Mouse (Mus musculus): ENCODE results near the gene Dnm3. TPM values are rescaled to one million over a fixed set of nuclear protein-coding genes. Genes with fewer than 3 reads are reported as not detected.

Dnm3 gene
- total RNA-seq, 2 experiments from 2014 or later, result not detected

DNA sequence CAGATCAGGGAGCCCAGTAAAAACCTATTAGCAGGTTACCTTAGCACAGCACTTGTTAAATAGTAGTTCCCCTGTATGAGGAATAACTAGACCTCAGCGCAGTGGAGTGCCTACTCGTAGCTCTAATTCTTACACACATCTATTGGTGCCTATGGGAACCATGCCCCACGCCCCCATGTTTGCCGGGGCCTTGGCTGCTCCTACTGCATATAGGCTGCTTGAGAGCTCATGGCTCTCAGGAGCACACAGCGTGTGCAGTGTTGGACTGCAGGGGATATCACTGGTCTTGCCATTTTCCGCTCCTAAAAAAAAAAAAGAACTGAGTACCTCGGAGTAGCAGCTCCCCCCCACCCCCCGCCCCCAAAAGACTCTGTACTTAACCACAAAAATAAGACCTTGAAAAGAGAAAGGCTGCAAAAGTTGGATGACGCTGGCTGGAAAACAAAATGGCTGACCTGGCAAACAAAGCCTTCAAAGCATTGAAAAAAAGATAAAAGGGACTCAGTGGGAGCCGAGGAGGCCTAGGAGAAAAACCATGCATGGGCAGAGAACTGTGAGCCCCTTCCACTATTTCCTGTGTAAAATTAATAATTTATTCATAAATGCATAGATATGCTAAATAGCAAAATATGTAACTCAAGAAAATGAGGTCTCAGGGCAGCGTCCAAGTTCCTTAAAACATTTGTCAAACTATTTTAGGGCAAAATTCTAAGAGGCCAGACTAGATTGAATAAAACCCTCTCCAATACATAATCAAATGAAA, 342.2 kb downstream of the Dnm3 start:
- no peak for ATAC-seq (replicated peaks; ENCODE audit: poor library complexity, severe bottlenecking)

DNA sequence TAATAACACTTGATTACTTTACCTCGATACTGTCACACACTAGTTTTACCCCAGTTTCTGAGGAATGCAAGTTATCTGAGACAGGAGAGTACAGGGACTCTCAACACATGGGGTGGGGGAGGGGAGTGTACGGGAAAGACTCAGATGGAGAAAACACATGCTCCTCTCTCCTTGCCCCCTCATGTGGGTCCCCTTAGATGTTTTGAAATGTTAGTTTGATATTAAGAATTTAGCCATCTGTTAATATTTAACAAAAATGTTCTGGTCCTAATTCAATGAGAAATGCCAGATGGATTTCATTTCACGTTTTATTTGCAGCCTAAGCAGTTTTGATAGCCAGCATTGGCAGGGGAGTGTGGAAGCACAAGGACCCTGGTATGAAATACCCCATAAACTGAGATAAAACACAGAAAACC, 343.2 kb downstream of the Dnm3 start:
- ATAC-seq (replicated peaks; ENCODE audit: poor library complexity, severe bottlenecking), result no peak

DNA sequence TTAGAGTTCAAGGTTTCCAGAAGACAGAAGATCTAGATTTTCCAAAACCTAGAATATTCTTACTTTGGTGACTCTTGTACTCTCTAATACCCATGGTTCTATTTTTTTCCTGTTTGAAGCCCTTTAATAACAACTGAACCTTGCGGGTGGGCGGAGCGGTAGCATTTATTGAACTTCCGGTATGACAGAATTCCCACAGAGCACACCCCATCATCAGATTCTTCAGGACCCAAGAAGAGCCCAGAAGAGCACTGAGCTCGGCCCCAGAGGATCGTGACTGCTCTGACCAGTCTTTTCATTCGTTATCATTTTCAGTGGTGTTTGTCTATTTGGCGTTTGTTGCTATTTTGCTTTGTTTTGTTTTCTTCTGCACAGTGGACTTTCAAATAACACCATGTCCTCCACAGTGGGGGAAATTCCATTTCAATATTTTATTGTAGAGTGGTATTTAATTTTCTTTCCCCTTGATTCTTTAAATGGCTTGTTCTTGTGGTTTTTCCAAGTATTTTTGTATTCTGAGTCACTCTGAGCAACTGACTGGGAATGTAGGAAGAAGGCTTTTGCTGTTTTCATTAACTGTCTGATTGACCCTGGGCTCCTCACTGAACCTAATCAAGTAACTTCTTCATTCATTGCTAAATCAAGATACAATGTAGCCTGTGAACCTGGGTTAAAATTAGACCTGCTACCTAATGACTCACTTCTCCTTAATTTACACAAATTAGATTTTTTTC, 344.8 kb downstream of the Dnm3 start:
- no peak for ATAC-seq (replicated peaks; ENCODE audit: poor library complexity, severe bottlenecking)

DNA sequence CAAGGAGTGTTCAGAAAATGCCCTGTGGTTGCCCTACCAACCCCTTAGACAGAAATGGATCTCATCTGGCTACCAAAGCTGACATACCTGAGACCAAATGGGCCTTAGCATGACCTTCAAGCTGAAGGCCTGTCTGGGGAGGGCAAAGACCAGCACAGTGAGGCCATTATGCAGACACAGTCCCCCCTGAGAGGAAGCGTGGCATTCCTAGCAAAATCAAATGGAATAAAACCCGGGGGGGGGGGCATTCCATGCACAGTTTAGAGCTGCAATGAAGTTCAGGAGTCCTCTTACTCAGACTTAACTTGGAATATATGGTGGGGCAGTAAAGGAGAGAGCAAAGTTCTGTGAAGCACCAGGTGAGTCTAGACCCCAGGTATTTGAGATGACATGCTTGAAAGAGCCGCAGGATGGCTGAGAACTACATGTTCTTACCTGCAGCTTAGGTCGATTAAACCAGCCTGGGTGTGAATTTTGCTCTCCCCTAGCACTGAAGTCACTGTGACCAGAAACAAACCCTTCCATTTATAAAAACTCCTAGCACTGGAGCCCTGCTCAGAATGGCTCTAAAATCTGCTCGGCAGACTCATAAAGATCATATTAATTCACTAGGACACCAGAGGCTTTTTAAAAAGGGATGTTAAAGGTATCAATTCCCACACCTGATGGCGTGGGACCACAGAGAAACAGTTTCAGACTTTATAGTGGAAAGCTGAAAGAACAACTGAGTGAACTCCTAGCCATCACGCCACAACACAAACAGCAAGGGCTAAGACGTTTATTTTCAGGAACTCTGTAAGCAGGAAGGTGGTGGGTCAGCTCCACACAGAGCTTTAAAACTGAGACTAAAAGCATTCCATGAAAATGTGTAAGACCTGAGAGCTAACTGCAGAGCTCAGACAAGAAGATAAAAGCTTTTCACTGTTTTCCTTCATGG, 350.7 kb downstream of the Dnm3 start:
- no peak for ATAC-seq (replicated peaks; ENCODE audit: poor library complexity, severe bottlenecking)

DNA sequence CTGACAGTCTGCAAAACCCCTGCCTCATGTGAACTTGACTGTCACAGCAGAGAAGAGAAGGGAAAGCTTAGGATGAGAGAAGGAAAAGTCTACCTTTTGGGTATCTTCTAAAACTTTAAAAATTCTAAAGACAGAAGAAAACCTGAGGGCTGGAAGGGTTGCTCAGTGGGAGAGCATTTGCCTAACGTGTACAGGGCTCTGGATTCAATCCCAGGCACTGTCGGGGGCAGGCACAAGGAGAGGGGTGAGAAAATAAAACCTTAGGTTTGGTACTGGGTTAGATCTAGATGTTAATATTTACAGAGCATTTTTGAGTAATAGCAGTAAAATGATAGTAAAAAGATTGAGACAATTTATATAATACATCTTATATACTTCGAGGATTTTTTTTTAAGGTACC, 353.4 kb downstream of the Dnm3 start:
- ATAC-seq (replicated peaks; ENCODE audit: poor library complexity, severe bottlenecking), result no peak

DNA sequence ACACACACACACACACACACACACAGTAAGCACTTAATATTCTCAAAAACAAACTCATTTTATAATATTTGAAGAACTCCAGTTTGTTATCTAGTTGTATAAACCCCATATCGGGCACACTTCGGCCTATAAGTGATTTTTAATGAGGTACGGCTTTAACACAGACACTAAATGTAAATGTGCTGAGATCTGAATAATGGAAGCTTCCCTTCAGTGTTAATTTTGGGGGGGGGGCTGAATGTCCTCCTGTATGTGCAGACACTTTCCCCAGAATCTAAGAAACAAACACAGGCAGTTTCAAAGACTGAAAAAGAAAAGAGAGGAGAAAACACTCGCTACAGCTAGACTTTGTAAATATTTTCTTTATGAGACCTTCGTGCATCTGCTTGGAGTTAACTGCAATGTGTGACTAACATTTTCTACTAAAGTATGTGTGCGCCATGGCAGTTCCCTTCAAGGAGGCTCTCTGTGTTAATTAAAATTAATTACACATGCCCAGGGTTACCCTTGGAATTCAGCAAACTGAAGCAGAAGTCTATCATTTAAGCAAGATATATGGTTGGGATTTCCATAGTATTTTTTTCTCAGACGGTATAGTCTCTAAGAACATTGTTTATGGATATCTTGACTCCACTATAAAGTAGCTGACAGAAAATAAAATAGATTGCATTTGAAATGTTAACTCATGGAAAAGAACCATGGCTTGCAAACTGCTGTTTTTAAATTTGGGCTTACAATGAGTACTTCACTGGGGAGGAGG, 356.2 kb downstream of the Dnm3 start:
- no peak for ATAC-seq (replicated peaks; ENCODE audit: poor library complexity, severe bottlenecking)

DNA sequence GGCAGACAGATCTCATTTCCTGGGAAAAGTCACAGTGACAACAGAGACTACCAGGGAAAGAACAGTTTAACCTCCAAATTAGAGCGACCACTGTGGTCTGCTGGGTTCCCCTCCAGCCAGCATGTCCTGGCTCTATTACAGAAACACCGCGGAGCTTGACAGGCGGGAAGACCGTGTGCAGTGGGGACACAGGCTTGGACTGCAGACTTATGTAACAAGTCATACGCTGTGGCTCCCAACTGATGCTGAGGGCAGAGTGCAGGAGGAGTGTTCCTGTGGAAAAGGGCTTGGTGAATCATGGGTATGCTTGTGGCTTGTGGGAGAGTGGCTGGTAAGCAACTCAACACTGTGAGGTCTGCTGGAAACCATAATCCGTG, 368.4 kb downstream of the Dnm3 start:
- no peak for ATAC-seq (replicated peaks; ENCODE audit: poor library complexity, severe bottlenecking)

DNA sequence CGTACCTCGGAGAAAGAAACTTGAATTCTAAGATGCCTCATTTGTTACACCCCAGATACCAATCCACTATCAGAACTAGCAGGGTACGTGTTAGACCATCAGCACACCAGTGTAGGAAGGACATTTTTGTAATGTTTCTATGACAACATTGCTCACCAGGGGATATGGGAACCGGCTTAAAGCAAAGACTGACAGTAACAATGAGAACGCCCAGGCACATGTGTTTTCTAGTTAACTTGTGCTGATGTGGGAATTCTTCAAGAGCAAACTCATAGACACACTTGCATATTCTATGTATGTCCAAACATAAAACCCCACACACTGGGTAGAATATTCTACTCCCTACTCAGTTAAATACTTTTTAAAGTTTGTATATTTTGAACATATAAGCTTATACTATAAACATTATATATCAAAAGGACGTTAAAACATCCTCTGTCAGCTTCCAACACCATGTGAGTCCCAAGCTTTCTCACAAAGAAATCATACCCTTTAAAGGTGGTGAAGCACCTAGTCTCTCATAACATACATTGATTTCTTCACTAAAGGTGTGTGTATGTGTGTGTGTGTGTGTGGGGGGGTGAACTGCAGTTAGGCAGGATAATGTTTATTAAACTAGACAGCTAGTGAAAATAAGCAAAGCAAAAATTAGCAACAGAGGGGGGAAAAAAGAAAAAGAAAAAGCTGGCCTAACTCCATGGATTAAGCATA, 369.0 kb downstream of the Dnm3 start:
- ATAC-seq (replicated peaks; ENCODE audit: poor library complexity, severe bottlenecking), result no peak

DNA sequence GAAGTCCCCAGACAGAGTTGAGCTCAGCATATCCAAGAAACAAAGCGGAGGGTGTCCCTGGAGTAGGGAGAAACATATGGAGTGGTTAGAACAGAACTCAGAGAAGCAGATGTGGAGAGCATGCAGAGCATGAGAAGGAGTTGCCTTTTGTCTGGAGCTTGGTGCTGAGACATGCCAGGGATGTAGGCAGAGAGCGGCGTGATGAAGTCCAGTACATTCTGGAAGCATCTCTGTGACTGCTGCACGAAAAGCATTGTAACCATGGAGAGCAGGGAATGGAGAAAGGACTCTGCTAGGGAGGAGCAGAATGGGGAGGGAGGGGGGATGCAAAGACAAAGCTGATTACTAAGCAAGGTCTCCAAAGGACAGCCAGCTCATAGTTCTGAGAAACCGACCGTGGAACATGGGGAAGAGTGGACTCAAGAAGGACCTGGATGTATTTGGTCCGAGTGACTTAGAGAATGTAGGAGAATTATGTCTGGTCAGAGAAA, 369.6 kb downstream of the Dnm3 start:
- no peak for ATAC-seq (replicated peaks; ENCODE audit: poor library complexity, severe bottlenecking)

DNA sequence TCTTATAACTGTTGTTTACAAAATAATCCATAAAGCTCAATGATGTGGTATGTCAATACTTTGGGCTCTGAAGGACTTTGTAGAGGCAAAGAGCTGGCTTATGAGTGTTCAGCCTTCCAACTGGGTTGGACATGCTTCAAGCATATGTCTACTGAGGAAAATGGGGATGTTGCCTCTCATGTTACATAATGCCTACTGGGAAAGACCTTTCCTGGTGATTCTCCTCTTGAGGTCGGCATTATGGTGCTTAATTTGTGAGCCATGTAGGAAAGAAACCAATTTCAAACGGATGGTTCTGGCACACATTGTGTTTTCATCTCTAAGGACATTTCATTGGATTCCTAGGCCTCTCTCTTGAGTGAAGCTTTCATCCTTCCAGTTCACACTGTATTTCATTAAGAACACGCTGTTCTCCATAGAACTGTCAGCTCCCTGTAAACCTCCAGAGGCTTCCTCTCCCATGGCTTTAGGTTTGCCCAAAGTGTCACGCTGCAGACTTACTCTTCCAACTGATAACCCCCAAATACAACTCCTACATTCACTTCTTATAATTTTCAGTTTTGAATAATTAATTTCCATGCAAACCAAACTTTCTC, 370.7 kb downstream of the Dnm3 start:
- no peak for ATAC-seq (replicated peaks; ENCODE audit: poor library complexity, severe bottlenecking)

DNA sequence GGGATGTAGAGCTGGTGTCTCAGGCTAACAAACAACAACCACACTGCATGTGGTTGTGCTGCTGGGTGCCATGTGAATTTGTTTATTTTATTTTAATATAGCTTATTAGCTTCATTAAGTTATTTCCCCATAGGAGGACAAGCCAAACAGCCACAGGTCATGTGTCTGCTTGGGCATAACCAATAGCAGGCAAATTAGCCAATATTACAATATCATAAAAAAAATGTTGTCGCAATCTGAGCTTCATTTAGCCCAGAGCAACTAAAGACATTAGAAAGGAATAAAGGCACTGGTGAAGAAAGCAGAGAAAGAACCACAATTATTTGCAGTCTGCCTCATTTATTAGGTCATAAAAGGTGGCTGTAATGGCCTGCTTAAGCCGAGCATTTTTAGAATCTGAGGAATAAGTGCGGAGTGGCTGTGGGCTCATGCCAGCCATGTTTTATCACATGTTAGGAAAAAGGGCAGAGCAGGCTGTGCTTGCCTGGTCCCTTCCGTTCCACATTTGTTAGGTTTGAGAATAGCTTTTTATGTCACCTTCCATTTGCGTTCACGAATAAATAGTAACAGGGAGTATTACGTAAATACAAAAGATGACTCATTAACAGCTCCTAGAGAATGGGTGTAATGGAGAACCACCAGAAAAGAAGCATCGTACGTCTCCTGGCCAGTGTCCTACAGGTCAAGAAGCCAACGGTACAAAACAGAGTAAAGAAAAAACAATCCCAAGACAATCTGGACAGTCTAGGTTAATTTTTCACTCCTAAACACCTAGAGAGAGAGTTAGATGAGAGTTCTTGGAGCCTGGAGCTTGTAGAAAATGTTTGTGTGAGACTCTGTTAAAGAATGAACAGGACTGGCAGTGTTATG, 376.6 kb downstream of the Dnm3 start:
- no peak for ATAC-seq (replicated peaks; ENCODE audit: poor library complexity, severe bottlenecking)

DNA sequence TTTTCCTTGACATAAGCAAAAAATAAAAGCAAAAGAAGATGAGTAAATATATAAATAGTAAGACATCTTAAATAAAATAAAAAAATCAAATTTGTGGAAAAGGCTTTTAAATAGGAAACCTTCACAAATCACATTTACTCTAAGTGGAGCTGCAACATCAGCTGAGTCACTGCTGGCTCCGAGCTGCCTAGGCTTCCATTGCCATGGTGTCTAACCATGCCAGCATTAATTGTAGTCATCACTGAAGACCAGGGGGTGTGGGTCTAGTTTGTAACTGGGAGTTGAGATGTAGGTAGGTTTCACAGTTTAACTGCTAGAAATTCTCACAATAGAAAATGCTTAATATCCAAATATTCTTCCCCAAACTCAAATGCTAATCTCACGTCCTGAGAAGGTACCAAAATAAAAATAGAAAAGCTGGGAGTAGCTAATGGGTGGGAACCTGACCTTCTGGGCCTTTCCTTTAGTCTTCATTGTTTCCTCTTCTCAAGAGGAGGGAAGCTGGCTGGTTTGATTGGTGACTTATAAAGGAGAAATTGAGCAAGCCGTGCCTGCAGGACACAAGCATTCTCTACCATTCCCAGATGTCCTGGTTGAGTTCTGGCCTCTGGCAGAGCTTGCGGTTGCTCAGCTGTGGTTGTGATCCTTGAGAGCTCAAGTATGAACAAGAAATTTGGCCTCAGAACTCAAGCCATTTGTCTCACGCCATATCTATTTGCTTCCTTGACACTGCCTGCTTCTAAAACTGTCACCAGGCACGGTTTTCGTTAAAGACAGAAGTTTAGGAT, 377.6 kb downstream of the Dnm3 start:
- ATAC-seq (replicated peaks; ENCODE audit: poor library complexity, severe bottlenecking), result no peak

DNA sequence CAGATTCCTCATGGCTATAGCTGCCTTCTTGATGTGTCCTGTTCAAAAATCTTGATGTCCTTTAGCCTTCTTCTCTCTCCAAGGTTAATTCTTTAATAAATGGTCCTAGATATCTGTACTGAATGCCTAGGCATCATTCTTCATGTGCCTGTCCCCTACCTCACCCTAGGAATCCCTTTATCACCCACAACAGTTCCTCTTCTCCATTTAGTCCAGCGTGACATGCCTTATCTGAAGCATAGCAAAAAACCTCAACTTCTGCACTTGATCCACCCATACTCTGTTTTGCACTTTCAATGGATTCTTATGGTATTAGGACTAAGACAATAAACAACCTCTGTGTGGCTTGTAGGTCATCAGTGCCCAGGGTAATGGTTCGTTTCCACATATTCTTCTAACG, 378.6 kb downstream of the Dnm3 start:
- ATAC-seq (replicated peaks; ENCODE audit: poor library complexity, severe bottlenecking), result no peak

DNA sequence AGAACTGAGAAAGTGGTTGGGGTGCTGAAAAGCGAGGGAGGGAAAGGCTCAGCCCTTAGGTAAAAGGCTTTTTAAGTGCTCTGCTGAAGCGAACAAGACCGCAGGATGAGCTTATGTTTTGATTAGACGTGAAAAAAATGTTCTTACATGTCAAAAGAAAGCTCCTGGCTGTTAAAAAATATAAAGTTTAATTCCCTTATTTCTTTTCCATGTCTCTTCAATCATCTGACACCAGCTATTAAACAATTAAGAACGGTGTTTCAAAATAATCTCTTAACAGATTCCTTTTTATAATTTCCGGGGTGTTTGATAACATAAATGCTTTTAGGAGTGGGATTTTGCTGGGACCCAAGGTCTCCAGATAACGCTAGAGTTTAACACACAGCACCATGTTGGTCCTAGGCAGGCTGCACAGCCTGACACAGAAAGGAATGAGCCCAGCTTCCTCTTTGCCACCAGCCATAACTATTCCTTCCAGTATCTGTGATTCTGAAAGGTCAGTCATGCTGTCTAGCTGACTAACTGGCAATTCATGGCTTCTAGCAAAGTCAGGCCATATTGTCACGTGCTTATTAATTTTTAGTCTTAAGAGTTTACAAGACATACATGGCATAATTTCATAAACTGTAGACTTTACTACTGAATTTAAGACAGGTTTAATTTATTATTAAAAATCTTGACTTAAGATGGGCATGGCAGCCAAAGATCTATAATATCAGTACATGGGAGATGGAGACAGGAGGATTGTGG, 383.1 kb downstream of the Dnm3 start:
- ATAC-seq (replicated peaks; ENCODE audit: poor library complexity, severe bottlenecking), result no peak

DNA sequence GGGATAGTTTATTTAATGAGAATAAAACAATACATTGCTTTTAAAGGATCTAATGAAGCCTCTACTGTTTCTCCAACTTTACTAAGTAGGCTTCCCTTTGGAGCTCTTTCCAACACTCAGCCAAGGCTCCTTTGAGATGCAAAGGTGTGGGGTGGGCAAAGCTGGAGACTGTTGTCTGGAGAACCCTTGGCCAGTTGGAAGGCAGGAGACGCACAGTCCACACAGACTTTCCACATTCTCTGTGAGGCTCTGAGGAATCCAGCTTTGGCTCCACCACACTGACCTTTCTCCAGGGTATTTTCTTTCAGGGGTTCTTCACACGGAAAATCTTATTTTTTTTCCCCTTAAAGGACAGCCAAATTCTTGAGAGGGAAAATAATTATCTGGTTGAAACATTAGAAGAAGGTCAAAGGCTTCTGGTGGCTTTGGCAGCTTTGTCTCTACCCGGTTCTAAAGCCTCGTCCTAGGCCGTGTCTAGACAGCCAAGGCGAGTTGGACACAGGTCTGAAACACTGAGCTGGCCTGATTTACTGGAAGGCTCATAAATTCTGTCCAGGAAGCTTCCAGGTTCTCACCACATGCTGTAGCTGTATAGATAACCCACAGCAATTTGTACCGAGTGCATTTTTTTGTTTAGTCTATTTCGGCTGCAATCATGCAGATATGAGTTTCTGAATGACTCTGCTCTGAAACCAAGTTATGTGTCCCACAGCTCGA, 383.9 kb downstream of the Dnm3 start:
- ATAC-seq (replicated peaks; ENCODE audit: poor library complexity, severe bottlenecking), result no peak

Measured in granulocyte monocyte progenitor cell, adult 5-6 weeks (primary cell).